Mouse (Mus musculus) lung, postnatal 0 days (tissue): ENCODE results near the gene Tmem217. TPM values are rescaled to one million over a fixed set of nuclear protein-coding genes. Genes with fewer than 3 reads are reported as not detected.

Experiments used
- ATAC-seq: fragments of 200-750 bp; cut with Nextera tagmentation; 2 replicates; pipeline ENCODE4 v1.8.0; 2017; ENCODE audit warnings: moderate library complexity
- DNase-seq: peaks from one replicate; pipeline ENCODE4 v3.0.0-alpha.2; 2016; ENCODE audit warnings: low spot score
- H3K27ac ChIP-seq: fragments of 300-500 bp; sonication (generic); 2 replicates; pipeline ENCODE4 v1.5.1; 2014; ENCODE audit warnings: antibody characterized with exemption, mild to moderate bottlenecking, low read length, mixed read lengths
- H3K27me3 ChIP-seq: fragments of 300-500 bp; sonication (generic); replicated peaks from 2 replicates; pipeline ENCODE4 v1.6.1; 2014; ENCODE audit warnings: low read length, mixed read lengths; ENCODE audit not compliant: insufficient read depth
- H3K36me3 ChIP-seq: fragments of 300-500 bp; sonication (generic); 2 replicates; pipeline ENCODE4 v1.6.1; 2014; ENCODE audit warnings: low read length, mixed read lengths; ENCODE audit not compliant: insufficient read depth
- H3K4me1 ChIP-seq: fragments of 300-500 bp; sonication (generic); 2 replicates; pipeline ENCODE4 v1.6.1; 2014; ENCODE audit warnings: antibody characterized with exemption, low read depth, low read length, mixed read lengths; ENCODE audit not compliant: insufficient read depth
- H3K4me2 ChIP-seq: fragments of 300-500 bp; sonication (generic); replicated peaks from 2 replicates; pipeline ENCODE4 v1.6.1; 2014; ENCODE audit warnings: low read depth, mild to moderate bottlenecking, low read length, moderate library complexity, mixed read lengths
- H3K4me3 ChIP-seq: fragments of 300-500 bp; sonication (generic); 2 replicates; pipeline ENCODE4 v1.5.1; 2014; ENCODE audit warnings: low read depth, low read length
- H3K9ac ChIP-seq: fragments of 300-500 bp; sonication (generic); replicated peaks from 2 replicates; pipeline ENCODE4 v1.6.1; 2014; ENCODE audit warnings: low read depth, mild to moderate bottlenecking
- H3K9me3 ChIP-seq: fragments of 300-500 bp; sonication (generic); 2 replicates; pipeline ENCODE4 v1.6.1; 2016; ENCODE audit warnings: low read length, mixed read lengths
- CTCF ChIP-seq: IDR thresholded peaks from 2 replicates; pipeline ENCODE4 v1.5.1; 2016; ENCODE audit warnings: antibody characterized with exemption, mild to moderate bottlenecking
- EP300 ChIP-seq: IDR thresholded peaks from 2 replicates; pipeline ENCODE4 v1.6.1; 2016; ENCODE audit warnings: antibody characterized with exemption, mild to moderate bottlenecking, control low read depth
- WGBS: fragments of 180-500 bp; shearing (Covaris S2); extraction: QIAGEN DNeasy Blood & Tissue Kit; methylation state at CpG from one replicate; pipeline ENCODE4 v1.1.7; 2014; 5-methylcytosine and 5-hydroxymethylcytosine counted together
- polyA plus RNA-seq: library from polyadenylated mRNA; unstranded; fragments of >200 nt; fragmentation: Nextera tagmentation; extraction: Ambion mirVana; gene quantifications from 2 replicates; pipeline ENCODE4 v1.2.1, GENCODE M21; 2015

Tmem217 gene
- polyA plus RNA-seq, 1 experiment from 2014 or later: 0.31 TPM

- Histone ChIP-seq H3K9me3 (no peaks in the 10 kb centered on the region), H3K36me3 (no peaks in the 10 kb centered on the region), H3K4me1 (no peaks in the 10 kb centered on the region), H3K27me3 (no peaks in the 10 kb centered on the region), H3K4me2 (no peak overlapping the region), H3K9ac (no peak overlapping the region), H3K4me3 (no peak overlapping the region), H3K27ac (no peak overlapping the region)
- ATAC-seq: no peak
- 68% methylated on average over 2 of the region's 2 CpGs for WGBS
- TF ChIP-seq EP300: no peak
- no peak; the same call in 1 of the 2 replicates for TF ChIP-seq CTCF
- no peak for DNase-seq
These were observed 8.1 kb downstream of the Tmem217 start for GRCm38 (mm10) chr17:29544064-29544463.

GRCm38 (mm10) chr17:29542831-29543690, 9.1 kb downstream of the Tmem217 start:
- no peak overlapping the region for H3K4me3 ChIP-seq
- no peak overlapping the region for H3K9ac ChIP-seq
- WGBS: 81% methylated on average over 19 of the region's 19 CpGs
- DNase-seq (no peak), ATAC-seq (no peak)
- H3K36me3 ChIP-seq: no peaks in the 10 kb centered on the region
- H3K27ac ChIP-seq: no peak overlapping the region
- no peak overlapping the region for H3K4me2 ChIP-seq
- H3K4me1 ChIP-seq: no peaks in the 10 kb centered on the region
- no peaks in the 10 kb centered on the region for H3K9me3 ChIP-seq
- TF ChIP-seq CTCF (no peak), EP300 (no peak)
- H3K27me3 ChIP-seq: no peaks in the 10 kb centered on the region

DNA sequence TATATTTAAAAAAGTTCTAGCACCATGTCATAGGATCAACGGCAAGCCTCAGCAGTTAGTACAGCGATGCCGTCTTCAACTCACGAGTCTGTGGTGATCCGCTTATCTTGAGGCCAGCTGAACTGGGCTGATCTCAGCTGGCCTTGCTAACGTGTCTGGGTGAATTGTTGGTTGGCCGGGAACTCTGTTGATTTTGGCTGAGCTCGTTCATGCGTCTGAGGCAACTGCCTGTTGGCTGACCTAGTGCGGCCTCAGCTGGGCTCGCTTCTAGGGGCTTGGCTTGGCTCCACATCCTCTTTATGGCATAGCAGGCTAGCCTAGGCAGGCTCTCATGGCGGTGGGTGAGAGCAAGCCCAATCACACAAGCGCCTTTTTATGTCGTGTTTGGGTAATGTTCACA, 10.8 kb downstream of the Tmem217 start:
- ATAC-seq: peak; percentile 93
- WGBS: 34% methylated on average over 14 of the region's 14 CpGs
- Histone ChIP-seq H3K27ac (no peak overlapping the region), H3K9me3 (no peaks in the 10 kb centered on the region), H3K4me1 (no peaks in the 10 kb centered on the region), H3K9ac (no peak overlapping the region), H3K4me3 (no peak overlapping the region), H3K36me3 (no peaks in the 10 kb centered on the region), H3K27me3 (no peaks in the 10 kb centered on the region), H3K4me2 (no peak overlapping the region)
- TF ChIP-seq EP300 (no peak), CTCF (no peak)
- DNase-seq: peak; percentile 89

DNA sequence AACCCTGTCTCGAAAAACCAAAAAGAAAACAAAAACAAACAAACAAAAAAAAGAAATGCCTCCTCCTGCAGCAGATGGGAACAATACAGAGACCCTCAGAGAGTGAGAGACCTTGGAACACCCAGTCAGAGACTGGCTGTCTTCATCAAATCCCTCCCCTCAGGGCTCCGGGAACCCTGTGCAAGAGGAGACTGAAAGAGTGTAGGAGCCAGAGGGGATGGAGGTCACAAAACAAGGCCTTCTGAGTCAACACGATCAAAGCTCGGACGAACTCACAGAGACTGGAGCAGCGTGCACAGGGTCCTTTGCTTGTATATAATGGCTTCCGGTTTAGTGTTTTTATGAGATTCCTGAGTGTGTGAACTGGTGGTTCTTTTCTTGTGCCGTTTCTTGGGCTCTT, 11.8 kb downstream of the Tmem217 start:
- DNase-seq: no peak
- Histone ChIP-seq H3K36me3 (no peaks in the 10 kb centered on the region), H3K9me3 (no peaks in the 10 kb centered on the region), H3K4me2 (no peak overlapping the region), H3K4me3 (no peak overlapping the region), H3K4me1 (no peaks in the 10 kb centered on the region), H3K9ac (no peak overlapping the region), H3K27me3 (no peaks in the 10 kb centered on the region), H3K27ac (no peak overlapping the region)
- no peak for ATAC-seq
- TF ChIP-seq EP300: no peak
- 74% methylated on average over 8 of the region's 8 CpGs for WGBS

- Histone ChIP-seq H3K9ac (no peak overlapping the region), H3K27ac (no peak overlapping the region), H3K4me3 (no peak overlapping the region), H3K36me3 (no peaks in the 10 kb centered on the region), H3K4me2 (no peak overlapping the region), H3K9me3 (no peaks in the 10 kb centered on the region), H3K27me3 (no peaks in the 10 kb centered on the region), H3K4me1 (no peaks in the 10 kb centered on the region)
- no peak for DNase-seq
- 86% methylated on average over 11 of the region's 11 CpGs for WGBS
- TF ChIP-seq EP300: no peak
- ATAC-seq: no peak
These were observed 18.3 kb downstream of the Tmem217 start for GRCm38 (mm10) chr17:29533866-29534265.

- no peak for ATAC-seq
These were observed 20.3 kb downstream of the Tmem217 start for GRCm38 (mm10) chr17:29531757-29532384.

More at GRCm38 (mm10) chr17:29531757-29532384, 20.3 kb downstream of the Tmem217 start:
- Histone ChIP-seq H3K36me3 (no peaks in the 10 kb centered on the region), H3K4me2 (no peak overlapping the region), H3K4me1 (no peaks in the 10 kb centered on the region), H3K27ac (no peak overlapping the region), H3K9ac (no peak overlapping the region), H3K4me3 (no peak overlapping the region), H3K27me3 (no peaks in the 10 kb centered on the region), H3K9me3 (no peaks in the 10 kb centered on the region)
- no peak for TF ChIP-seq EP300
- TF ChIP-seq CTCF: no peak
- peak; percentile 18 for DNase-seq
- 40% methylated on average over 10 of the region's 10 CpGs for WGBS
